Mouse (Mus musculus) midbrain, embryonic 11.5 days (tissue): ENCODE measurements at regions not wholly inside any gene's neighbourhood (a gene's known extent, or its start where the extent isn't known, plus 50 kb on each side); places are given as distances from the start of the nearest gene placed in this dataset.

ENCODE experiments used
- ATAC-seq: fragments of 200-750 bp; cut with Nextera tagmentation; 2 replicates; pipeline ENCODE4 v1.8.0; 2017; ENCODE audit warnings: moderate TSS enrichment, moderate library complexity; ENCODE audit not compliant: low FRiP score
- DNase-seq: peaks from one replicate; pipeline ENCODE4 v3.0.0; 2015; ENCODE audit warnings: low spot score; ENCODE audit errors: missing footprints
- H3K27ac ChIP-seq: fragments of 300-500 bp; sonication (generic); 2 replicates; pipeline ENCODE4 v1.5.1; 2014; ENCODE audit warnings: low read depth, low read length
- H3K27me3 ChIP-seq: fragments of 300-500 bp; sonication (generic); 2 replicates; pipeline ENCODE4 v1.6.1; 2014; ENCODE audit warnings: mild to moderate bottlenecking, low read length, moderate library complexity, mixed read lengths; ENCODE audit not compliant: control insufficient read depth, insufficient read depth
- H3K36me3 ChIP-seq: fragments of 300-500 bp; sonication (generic); 2 replicates; pipeline ENCODE4 v1.6.1; 2014; ENCODE audit warnings: mild to moderate bottlenecking, low read length, moderate library complexity, mixed read lengths; ENCODE audit not compliant: control insufficient read depth, insufficient read depth
- H3K4me1 ChIP-seq: fragments of 300-500 bp; sonication (generic); 2 replicates; pipeline ENCODE4 v1.6.1; 2014; ENCODE audit warnings: low read length; ENCODE audit not compliant: control insufficient read depth, insufficient read depth
- H3K4me2 ChIP-seq: fragments of 300-500 bp; sonication (generic); 2 replicates; pipeline ENCODE4 v1.6.1; 2014; ENCODE audit warnings: mild to moderate bottlenecking, moderate library complexity
- H3K4me3 ChIP-seq: fragments of 300-500 bp; sonication (generic); 2 replicates; pipeline ENCODE4 v1.5.1; 2014; ENCODE audit warnings: low read depth, low read length
- H3K9ac ChIP-seq: fragments of 300-500 bp; sonication (generic); 2 replicates; pipeline ENCODE4 v1.6.1; 2014; ENCODE audit warnings: low read length
- H3K9me3 ChIP-seq: fragments of 300-500 bp; sonication (generic); 2 replicates; pipeline ENCODE4 v1.6.1; 2016; ENCODE audit warnings: low read length; ENCODE audit not compliant: control insufficient read depth
- WGBS: fragments of 180-500 bp; shearing (Covaris S2); extraction: QIAGEN DNeasy Blood & Tissue Kit; methylation state at CpG from one replicate; pipeline ENCODE4 v1.1.7; 2014; 5-methylcytosine and 5-hydroxymethylcytosine counted together

DNA sequence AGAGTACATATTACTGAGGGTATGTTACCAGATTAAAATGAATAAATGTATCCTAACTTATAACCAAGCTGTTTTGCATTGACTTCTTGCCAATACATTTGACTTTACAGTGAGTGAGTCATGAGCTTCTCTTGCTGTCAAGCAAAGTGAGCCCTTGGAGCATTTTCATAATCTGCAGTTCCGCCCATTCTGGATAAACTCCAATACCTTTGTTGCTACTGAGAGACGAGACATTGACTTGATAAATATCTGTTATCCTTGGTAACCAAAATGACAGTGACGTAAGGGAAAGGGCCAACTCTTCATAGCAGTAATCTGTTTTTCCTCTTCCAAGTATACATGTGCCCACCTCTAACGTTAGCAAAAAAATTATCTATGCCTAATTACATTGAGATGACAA lies 923.0 kb downstream of the Grm8 start:
- Histone ChIP-seq H3K9me3 (no peaks in the 10 kb centered on the region), H3K9ac (no peak overlapping the region), H3K4me3 (no peak overlapping the region), H3K4me1 (no peaks in the 10 kb centered on the region), H3K4me2 (no peak overlapping the region), H3K27me3 (no peaks in the 10 kb centered on the region), H3K36me3 (no peaks in the 10 kb centered on the region), H3K27ac (no peak overlapping the region)
- WGBS: 86% methylated on average over 4 of the region's 4 CpGs
- DNase-seq: no peak
- no peak for ATAC-seq

DNA sequence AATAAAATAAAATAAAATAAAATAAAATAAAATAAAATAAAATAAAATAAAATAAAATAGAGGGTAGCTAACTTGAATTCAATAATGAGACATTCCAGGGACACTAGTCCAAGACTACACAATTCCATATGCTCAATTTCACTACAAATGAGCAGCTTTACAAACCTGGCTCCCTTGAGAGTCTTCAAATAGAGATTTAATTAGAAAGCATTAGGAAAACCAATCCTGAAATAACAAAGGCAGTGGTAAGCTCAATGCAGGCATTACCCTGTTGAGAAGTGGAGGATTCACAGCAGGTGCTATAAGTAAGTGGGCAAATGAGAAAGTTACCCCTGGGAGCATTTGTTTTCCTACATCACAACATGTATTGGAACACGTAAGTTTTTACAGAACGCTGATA lies 973.3 kb downstream of the Grm8 start:
- H3K27ac ChIP-seq: no peak overlapping the region
- 66% methylated on average over 2 of the region's 2 CpGs for WGBS
- DNase-seq (no peak), ATAC-seq (0 out of 2 replicates have a peak, but pooled peaks have one; percentile 16)
- H3K4me3 ChIP-seq: no peak overlapping the region
- no peaks in the 10 kb centered on the region for H3K9me3 ChIP-seq
- H3K27me3 ChIP-seq: no peaks in the 10 kb centered on the region
- no peak overlapping the region for H3K9ac ChIP-seq
- no peaks in the 10 kb centered on the region for H3K36me3 ChIP-seq
- no peak overlapping the region for H3K4me2 ChIP-seq
- no peaks in the 10 kb centered on the region for H3K4me1 ChIP-seq
